Mouse (Mus musculus) ES-E14 (cell line): ENCODE data around the gene Cdt1.

Source experiments
- CHD2 ChIP-seq: IDR thresholded peaks from 2 replicates; pipeline ENCODE4 v1.6.1; 2014; ENCODE audit warnings: mild to moderate bottlenecking, low read depth, low read length, inconsistent platforms
- HCFC1 ChIP-seq: IDR thresholded peaks from 2 replicates; pipeline ENCODE4 v1.6.1; 2012; ENCODE audit warnings: low read length, inconsistent platforms, borderline replicate concordance; ENCODE audit not compliant: insufficient read depth
- MAFK ChIP-seq: IDR thresholded peaks from 2 replicates; pipeline ENCODE4 v1.6.1; 2014; ENCODE audit warnings: mild to moderate bottlenecking, low read depth, low read length, inconsistent platforms; ENCODE audit not compliant: insufficient read depth
- ZC3H11A ChIP-seq: IDR thresholded peaks from 2 replicates; pipeline ENCODE4 v1.6.1; 2012; ENCODE audit warnings: low read depth, mild to moderate bottlenecking, inconsistent platforms, low read length, borderline replicate concordance
- ZNF384 ChIP-seq: IDR thresholded peaks from 2 replicates; pipeline ENCODE4 v1.6.1; 2012; ENCODE audit warnings: low read depth, low read length, inconsistent platforms

DNA sequence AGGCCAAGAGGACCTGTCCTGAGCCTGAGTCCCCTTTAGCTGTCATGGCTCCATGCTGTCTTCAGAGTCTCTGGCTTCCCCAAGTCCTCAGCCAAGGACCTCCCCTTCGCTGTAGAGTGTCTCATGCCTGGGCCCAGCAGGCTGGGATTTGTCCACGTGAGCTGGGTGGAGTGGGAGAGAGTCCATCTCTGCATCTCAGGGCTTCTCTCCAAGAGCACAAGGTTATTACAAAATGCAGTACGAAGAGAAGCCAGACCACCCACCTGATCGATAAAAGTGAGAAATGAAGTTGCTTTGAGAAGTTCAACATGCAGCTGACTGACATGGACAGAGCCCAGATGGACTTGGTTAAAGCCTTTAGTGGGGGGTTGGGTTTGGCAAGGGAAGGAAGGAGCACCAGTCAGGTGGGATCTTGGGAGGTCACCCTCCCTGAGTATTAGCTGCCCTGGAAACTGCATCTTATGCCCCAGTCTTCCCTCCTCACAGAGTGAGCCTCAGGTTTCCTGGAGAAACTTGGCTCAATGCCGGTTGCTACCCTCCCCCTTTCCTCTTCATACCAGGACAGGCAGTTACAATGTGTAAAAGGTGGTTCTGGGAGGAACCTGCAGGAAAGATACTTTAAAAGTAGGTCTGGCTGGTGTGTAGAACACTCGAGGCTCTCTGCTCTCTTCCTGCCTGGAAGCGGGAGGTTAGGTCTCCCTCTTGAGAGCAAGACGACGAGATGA, 48.5 kb downstream of the Cdt1 start:
- no peak for TF ChIP-seq CHD2
- no peak for TF ChIP-seq ZNF384
- TF ChIP-seq ZC3H11A: no peak
- TF ChIP-seq MAFK: no peak
- TF ChIP-seq HCFC1: no peak
